Mouse (Mus musculus): ENCODE measurements around the gene Tchh.
"Not testable (repeated sequence)": the region's sequence is repeated elsewhere in the genome, so short reads cannot be mapped to it uniquely, and the experiment has no call there.

Gene Tchh

GRCm38 (mm10) chr3:93442030-93442429 lies at the start of gene Tchh:
Gene Tchh, plus strand, starts transcription at chr3:93442330.
- no peaks in the 10 kb centered on the region for H3K36me3 ChIP-seq (ENCODE audit: control insufficient read depth, insufficient read depth, low read length, poor library complexity, severe bottlenecking)
- no peaks in the 10 kb centered on the region for H3K27me3 ChIP-seq (ENCODE audit: control insufficient read depth, insufficient read depth, low read length, poor library complexity, severe bottlenecking)
- DNase-seq (ENCODE audit: low read depth, low spot score): no peak

- Histone ChIP-seq H3K27me3 (ENCODE audit: control insufficient read depth, insufficient read depth, low read length, poor library complexity, severe bottlenecking) (no peaks in the 10 kb centered on the region), H3K36me3 (ENCODE audit: control insufficient read depth, insufficient read depth, low read length, poor library complexity, severe bottlenecking) (no peaks in the 10 kb centered on the region)
- no peak for DNase-seq (ENCODE audit: low read depth, low spot score)
These were observed 48.8 kb upstream of the Tchh start, which contains the start of gene Rptn for GRCm38 (mm10) chr3:93393366-93393765. Gene Rptn, plus strand, starts transcription at chr3:93393699.

GRCm38 (mm10) chr3:93403936-93404335 lies 38.2 kb upstream of the Tchh start:
- no peaks in the 10 kb centered on the region for H3K27me3 ChIP-seq (ENCODE audit: control insufficient read depth, insufficient read depth, low read length, poor library complexity, severe bottlenecking)
- no peak for DNase-seq (ENCODE audit: low read depth, low spot score)
- no peaks in the 10 kb centered on the region for H3K36me3 ChIP-seq (ENCODE audit: control insufficient read depth, insufficient read depth, low read length, poor library complexity, severe bottlenecking)

GRCm38 (mm10) chr3:93406992-93407391 lies 35.1 kb upstream of the Tchh start:
- Histone ChIP-seq H3K36me3 (ENCODE audit: control insufficient read depth, insufficient read depth, low read length, poor library complexity, severe bottlenecking) (no peaks in the 10 kb centered on the region), H3K27me3 (ENCODE audit: control insufficient read depth, insufficient read depth, low read length, poor library complexity, severe bottlenecking) (no peaks in the 10 kb centered on the region)
- peak; percentile 3 for DNase-seq (ENCODE audit: low read depth, low spot score)

GRCm38 (mm10) chr3:93411905-93412304 lies 30.2 kb upstream of the Tchh start:
- DNase-seq (ENCODE audit: low read depth, low spot score): no peak
- no peaks in the 10 kb centered on the region for H3K27me3 ChIP-seq (ENCODE audit: control insufficient read depth, insufficient read depth, low read length, poor library complexity, severe bottlenecking)
- H3K36me3 ChIP-seq (ENCODE audit: control insufficient read depth, insufficient read depth, low read length, poor library complexity, severe bottlenecking): no peaks in the 10 kb centered on the region

GRCm38 (mm10) chr3:93431673-93432072 lies 10.5 kb upstream of the Tchh start:
- H3K36me3 ChIP-seq (ENCODE audit: control insufficient read depth, insufficient read depth, low read length, poor library complexity, severe bottlenecking): no peaks in the 10 kb centered on the region
- H3K27me3 ChIP-seq (ENCODE audit: control insufficient read depth, insufficient read depth, low read length, poor library complexity, severe bottlenecking): no peaks in the 10 kb centered on the region
- no peak for DNase-seq (ENCODE audit: low read depth, low spot score)

GRCm38 (mm10) chr3:93443501-93444101 lies 1.5 kb downstream of the Tchh start:
- no peaks in the 10 kb centered on the region for H3K27me3 ChIP-seq (ENCODE audit: control insufficient read depth, insufficient read depth, low read length, poor library complexity, severe bottlenecking)
- peak; percentile 29 for DNase-seq (ENCODE audit: low read depth, low spot score)
- H3K36me3 ChIP-seq (ENCODE audit: control insufficient read depth, insufficient read depth, low read length, poor library complexity, severe bottlenecking): no peaks in the 10 kb centered on the region

GRCm38 (mm10) chr3:93444343-93445164 lies 2.4 kb downstream of the Tchh start:
- Histone ChIP-seq H3K36me3 (ENCODE audit: control insufficient read depth, insufficient read depth, low read length, poor library complexity, severe bottlenecking) (no peaks in the 10 kb centered on the region), H3K27me3 (ENCODE audit: control insufficient read depth, insufficient read depth, low read length, poor library complexity, severe bottlenecking) (no peaks in the 10 kb centered on the region)
- peak; percentile 12 for DNase-seq (ENCODE audit: low read depth, low spot score)

GRCm38 (mm10) chr3:93445165-93445705 lies 3.1 kb downstream of the Tchh start:
- H3K27me3 ChIP-seq (ENCODE audit: control insufficient read depth, insufficient read depth, low read length, poor library complexity, severe bottlenecking): no peaks in the 10 kb centered on the region
- no peaks in the 10 kb centered on the region for H3K36me3 ChIP-seq (ENCODE audit: control insufficient read depth, insufficient read depth, low read length, poor library complexity, severe bottlenecking)
- DNase-seq (ENCODE audit: low read depth, low spot score): peak; percentile 2

GRCm38 (mm10) chr3:93446128-93446755 lies 4.1 kb downstream of the Tchh start:
- Histone ChIP-seq H3K36me3 (ENCODE audit: control insufficient read depth, insufficient read depth, low read length, poor library complexity, severe bottlenecking) (no peaks in the 10 kb centered on the region), H3K27me3 (ENCODE audit: control insufficient read depth, insufficient read depth, low read length, poor library complexity, severe bottlenecking) (no peaks in the 10 kb centered on the region)
- DNase-seq (ENCODE audit: low read depth, low spot score): peak; percentile 3

GRCm38 (mm10) chr3:93446756-93447137 lies 4.6 kb downstream of the Tchh start:
- not testable (repeated sequence) for H3K27me3 ChIP-seq (ENCODE audit: control insufficient read depth, insufficient read depth, low read length, poor library complexity, severe bottlenecking); DNase-seq (ENCODE audit: low read depth, low spot score); H3K36me3 ChIP-seq (ENCODE audit: control insufficient read depth, insufficient read depth, low read length, poor library complexity, severe bottlenecking)

GRCm38 (mm10) chr3:93447138-93447841 lies 5.2 kb downstream of the Tchh start:
- peak; percentile 17 for DNase-seq (ENCODE audit: low read depth, low spot score)
- H3K36me3 ChIP-seq (ENCODE audit: control insufficient read depth, insufficient read depth, low read length, poor library complexity, severe bottlenecking): no peaks in the 10 kb centered on the region
- H3K27me3 ChIP-seq (ENCODE audit: control insufficient read depth, insufficient read depth, low read length, poor library complexity, severe bottlenecking): no peaks in the 10 kb centered on the region

GRCm38 (mm10) chr3:93466556-93466955 lies 24.4 kb downstream of the Tchh start:
- DNase-seq (ENCODE audit: low read depth, low spot score): no peak

GRCm38 (mm10) chr3:93467130-93467529 lies 25.0 kb downstream of the Tchh start:
- Histone ChIP-seq H3K27me3 (ENCODE audit: control insufficient read depth, insufficient read depth, low read length, poor library complexity, severe bottlenecking) (no peaks in the 10 kb centered on the region), H3K36me3 (ENCODE audit: control insufficient read depth, insufficient read depth, low read length, poor library complexity, severe bottlenecking) (no peaks in the 10 kb centered on the region)
- DNase-seq (ENCODE audit: low read depth, low spot score): no peak

More at GRCm38 (mm10) chr3:93466556-93466955, 24.4 kb downstream of the Tchh start:
- Histone ChIP-seq H3K36me3 (ENCODE audit: control insufficient read depth, insufficient read depth, low read length, poor library complexity, severe bottlenecking) (no peaks in the 10 kb centered on the region), H3K27me3 (ENCODE audit: control insufficient read depth, insufficient read depth, low read length, poor library complexity, severe bottlenecking) (no peaks in the 10 kb centered on the region)

Measured in splenic B cell, adult 2 months (primary cell).